Mouse (Mus musculus): Measurements from ENCODE around the gene Rpa1. TPM values are rescaled to one million over a fixed set of nuclear protein-coding genes. Genes with fewer than 3 reads are reported as not detected.

Rpa1 gene
- total RNA-seq, 2 experiments from 2014 or later, result 101 to 179 TPM

GRCm38 (mm10) chr11:75249588-75249987, 98.5 kb downstream of the Rpa1 start:
- ATAC-seq (replicated peaks; ENCODE audit: low FRiP score, low TSS enrichment, poor library complexity, severe bottlenecking), result no peak

Other genes with a start within 250 kb of the Rpa1 start
- gene Hic1, start 178.8 kb downstream of the Rpa1 start, total RNA-seq (2014; fragmentation: Nextera tagmentation), result 0.17 TPM in 1 of 2 replicates, not detected in the other
- gene Hic1, start 178.8 kb downstream of the Rpa1 start, total RNA-seq (2017), result 0.52 TPM in 1 of 2 replicates, not detected in the other
- 18.8 and 21.3 TPM in 2 replicates for gene Ovca2, start 169.5 kb downstream of the Rpa1 start, total RNA-seq (2014; fragmentation: Nextera tagmentation)
- 17.6 and 29.0 TPM in 2 replicates for gene Ovca2, start 169.5 kb downstream of the Rpa1 start, total RNA-seq (2017)
- 22.3 and 25.0 TPM in 2 replicates for gene Dph1, start 157.1 kb downstream of the Rpa1 start, total RNA-seq (2014; fragmentation: Nextera tagmentation)
- gene Dph1, start 157.1 kb downstream of the Rpa1 start, total RNA-seq (2017), result 13.3 and 14.2 TPM in 2 replicates
- gene Rtn4rl1, start 154.5 kb downstream of the Rpa1 start, total RNA-seq (2014; fragmentation: Nextera tagmentation), result not detected in 2 replicates
- gene Rtn4rl1, start 154.5 kb downstream of the Rpa1 start, total RNA-seq (2017), result 0.80 TPM in 1 of 2 replicates, not detected in the other
- gene Smyd4, start 109 bp upstream of the Rpa1 start, total RNA-seq (2014; fragmentation: Nextera tagmentation), result 4.0 and 12.1 TPM in 2 replicates
- gene Smyd4, start 109 bp upstream of the Rpa1 start, total RNA-seq (2017), result 9.2 and 16.7 TPM in 2 replicates
- gene Serpinf1, start 74.4 kb upstream of the Rpa1 start, total RNA-seq (2014; fragmentation: Nextera tagmentation), result 0.59 TPM in 1 of 2 replicates, not detected in the other
- gene Serpinf1, start 74.4 kb upstream of the Rpa1 start, total RNA-seq (2017), result 0.47 and 6.4 TPM in 2 replicates
- gene Serpinf2, start 91.3 kb upstream of the Rpa1 start, total RNA-seq (2014; fragmentation: Nextera tagmentation), result 1.3 TPM in 1 of 2 replicates, not detected in the other
- not detected in 2 replicates for gene Serpinf2, start 91.3 kb upstream of the Rpa1 start, total RNA-seq (2017)
- gene Wdr81, start 106.4 kb upstream of the Rpa1 start, total RNA-seq (2014; fragmentation: Nextera tagmentation), result 24.6 and 32.2 TPM in 2 replicates
- 7.1 and 23.4 TPM in 2 replicates for gene Wdr81, start 106.4 kb upstream of the Rpa1 start, total RNA-seq (2017)
- gene Tlcd2, start 113.4 kb upstream of the Rpa1 start, total RNA-seq (2014; fragmentation: Nextera tagmentation), result 13.8 and 19.9 TPM in 2 replicates
- 9.5 and 14.7 TPM in 2 replicates for gene Tlcd2, start 113.4 kb upstream of the Rpa1 start, total RNA-seq (2017)
- 160 and 198 TPM in 2 replicates for gene Prpf8, start 138.5 kb upstream of the Rpa1 start, total RNA-seq (2014; fragmentation: Nextera tagmentation)
- 118 and 144 TPM in 2 replicates for gene Prpf8, start 138.5 kb upstream of the Rpa1 start, total RNA-seq (2017)
- gene Rilp, start 161.8 kb upstream of the Rpa1 start, total RNA-seq (2014; fragmentation: Nextera tagmentation), result 1.5 TPM in 1 of 2 replicates, not detected in the other
- 0.72 TPM in 1 of 2 replicates, not detected in the other for gene Rilp, start 161.8 kb upstream of the Rpa1 start, total RNA-seq (2017)
- gene Scarf1, start 165.2 kb upstream of the Rpa1 start, total RNA-seq (2014; fragmentation: Nextera tagmentation), result 1.0 TPM in 1 of 2 replicates, not detected in the other
- 0.65 TPM in 1 of 2 replicates, not detected in the other for gene Scarf1, start 165.2 kb upstream of the Rpa1 start, total RNA-seq (2017)
- gene Slc43a2, start 183.4 kb upstream of the Rpa1 start, total RNA-seq (2014; fragmentation: Nextera tagmentation), result 1.2 and 2.2 TPM in 2 replicates
- gene Slc43a2, start 183.4 kb upstream of the Rpa1 start, total RNA-seq (2017), result 1.9 and 2.9 TPM in 2 replicates
- 69.0 and 96.5 TPM in 2 replicates for gene Pitpna, start 239.8 kb upstream of the Rpa1 start, total RNA-seq (2014; fragmentation: Nextera tagmentation)
- 46.2 and 58.2 TPM in 2 replicates for gene Pitpna, start 239.8 kb upstream of the Rpa1 start, total RNA-seq (2017)